Mouse (Mus musculus) erythroblast, embryonic 14.5 days (primary cell): Measurements from ENCODE around the gene Git2.

Source experiments
- GATA1 ChIP-seq: IDR thresholded peaks from 2 replicates; pipeline ENCODE4 v1.6.1; 2012; ENCODE audit warnings: low read length, inconsistent platforms, mixed read lengths
- TAL1 ChIP-seq: IDR thresholded peaks from 3 replicates; pipeline ENCODE4 v1.6.1; 2012; ENCODE audit warnings: low read length, inconsistent platforms, mixed read lengths

- no peak for TF ChIP-seq GATA1
- no peak for TF ChIP-seq TAL1
Measured at GRCm38 (mm10) chr5:114689700-114690366, 85.5 kb downstream of the Git2 start.
